Mouse (Mus musculus): ENCODE measurements around the gene Dot1l. TPM values are rescaled to one million over a fixed set of nuclear protein-coding genes. Genes with fewer than 3 reads are reported as not detected.

Gene Dot1l
- polyA plus RNA-seq, 1 experiment from 2014 or later, result 26.3 TPM

DNA sequence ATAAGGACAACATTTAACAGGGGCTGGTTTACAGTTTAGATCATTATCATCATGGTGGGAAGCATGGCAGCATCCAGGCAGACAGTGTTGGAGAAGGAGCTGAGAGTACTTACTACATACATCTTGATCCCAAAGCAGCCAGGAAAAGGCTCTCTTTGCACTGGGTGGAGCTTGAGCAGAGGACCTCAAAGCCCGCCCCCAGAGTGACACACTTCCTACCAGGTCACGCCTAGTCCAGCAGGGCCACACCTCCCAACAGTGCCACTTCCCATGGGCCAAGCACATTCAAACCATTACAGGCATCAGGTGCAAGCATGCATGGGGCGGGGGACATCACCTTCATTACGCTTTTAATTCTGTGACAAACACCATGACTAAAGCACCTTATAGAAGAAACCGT, 10.7 kb upstream of the Dot1l start:
- Histone ChIP-seq H3K9me3 (no peaks in the 10 kb centered on the region), H3K36me3 (no peaks in the 10 kb centered on the region), H3K4me3 (no peak overlapping the region), H3K4me2 (replicated peaks) (no peak overlapping the region), H3K27me3 (replicated peaks) (no peaks in the 10 kb centered on the region), H3K4me1 (peaks cover 21% of the 10 kb centered on the region), H3K9ac (no peak overlapping the region), H3K27ac (no peak overlapping the region)
- WGBS, result 35% methylated on average over 5 of the region's 5 CpGs
- no peak for ATAC-seq (ENCODE audit: low FRiP score, low read depth)

DNA sequence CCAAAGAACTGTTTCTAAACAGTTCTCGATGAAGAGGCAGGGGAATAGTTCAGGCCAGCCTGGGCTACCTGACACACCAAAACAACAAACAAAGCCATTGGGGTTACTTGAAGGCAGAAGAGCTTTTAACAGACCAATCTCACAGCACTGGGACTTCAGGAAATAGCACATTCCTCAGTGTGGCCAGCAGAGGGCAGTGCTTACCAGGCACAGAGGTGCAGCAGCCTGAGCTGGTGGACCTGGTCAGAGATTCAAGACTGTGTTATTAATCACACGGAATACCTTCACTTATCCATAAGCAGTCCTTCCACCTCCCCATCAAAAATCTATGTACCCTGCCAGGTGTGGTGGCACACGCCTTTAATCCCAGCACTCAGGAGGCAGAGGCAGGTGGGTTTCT, 7.6 kb upstream of the Dot1l start:
- no peak overlapping the region for H3K4me3 ChIP-seq
- 26% methylated on average over 3 of the region's 3 CpGs for WGBS
- ATAC-seq (ENCODE audit: low FRiP score, low read depth), result no peak

DNA sequence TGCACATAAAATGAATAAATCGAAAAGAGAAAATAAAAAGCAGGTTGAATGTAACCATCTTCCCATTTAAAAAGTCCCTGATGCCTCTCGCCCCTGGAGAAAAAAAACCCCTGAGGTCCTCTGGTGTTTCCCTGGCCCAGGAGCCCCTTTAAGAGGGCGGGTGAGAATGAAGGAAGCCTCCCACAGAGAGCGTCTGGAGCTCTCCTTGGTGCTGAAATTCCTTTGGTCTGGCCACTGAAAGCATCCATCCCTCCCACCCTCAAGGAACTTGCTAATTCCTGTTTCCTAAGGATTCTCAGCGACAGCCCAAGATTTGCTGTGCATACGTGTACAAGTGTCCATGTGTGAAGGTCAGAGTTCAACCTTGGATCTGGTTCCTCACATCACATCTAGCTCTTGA, 6.4 kb upstream of the Dot1l start:
- H3K9ac ChIP-seq, result no peak overlapping the region
- no peaks in the 10 kb centered on the region for H3K27me3 ChIP-seq (replicated peaks)
- H3K4me1 ChIP-seq, result peaks cover 11% of the 10 kb centered on the region
- H3K4me3 ChIP-seq, result no peak overlapping the region
- H3K27ac ChIP-seq, result no peak overlapping the region
- H3K36me3 ChIP-seq, result no peaks in the 10 kb centered on the region
- ATAC-seq (ENCODE audit: low FRiP score, low read depth), result no peak
- no peaks in the 10 kb centered on the region for H3K9me3 ChIP-seq
- no peak overlapping the region for H3K4me2 ChIP-seq (replicated peaks)
- WGBS, result 12% methylated on average over 6 of the region's 6 CpGs

More for the DNA sequence above, 7.6 kb upstream of the Dot1l start:
- Histone ChIP-seq H3K36me3 (no peaks in the 10 kb centered on the region), H3K9me3 (no peaks in the 10 kb centered on the region), H3K27ac (no peak overlapping the region), H3K4me2 (replicated peaks) (no peak overlapping the region), H3K27me3 (replicated peaks) (no peaks in the 10 kb centered on the region), H3K9ac (no peak overlapping the region), H3K4me1 (peaks cover 9% of the 10 kb centered on the region)

DNA sequence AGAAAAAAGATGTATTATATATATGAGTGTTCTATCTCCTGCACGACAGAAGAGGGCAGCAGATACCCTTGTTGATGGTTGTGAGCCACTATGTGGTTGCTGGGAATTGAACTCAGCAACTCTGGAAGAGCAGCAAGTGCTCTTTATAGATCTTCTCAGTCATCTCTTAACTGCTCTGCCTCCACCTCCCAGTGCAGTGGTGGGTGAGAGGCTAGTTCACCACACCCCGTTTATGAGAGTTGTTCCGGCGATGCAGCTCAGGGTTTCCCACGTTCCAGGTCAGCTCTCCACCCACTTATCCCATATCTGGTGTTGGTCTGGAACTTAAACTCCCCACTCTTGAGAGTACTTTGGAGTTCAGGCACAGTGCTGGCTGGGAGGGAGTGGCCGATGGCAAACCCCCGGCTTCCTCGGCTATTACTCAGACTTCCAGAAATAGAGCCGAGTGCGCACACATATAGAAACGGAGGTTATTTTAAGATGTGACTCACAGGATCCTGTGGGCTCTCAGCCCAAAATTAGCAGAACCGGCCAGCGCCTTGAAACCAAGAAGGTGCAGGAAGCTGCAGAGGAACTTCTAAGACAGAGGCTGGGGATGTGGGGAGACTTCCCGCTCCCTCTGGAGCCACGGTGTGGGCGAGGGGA, 3.7 kb upstream of the Dot1l start:
- Histone ChIP-seq H3K27me3 (replicated peaks) (no peaks in the 10 kb centered on the region), H3K9me3 (no peaks in the 10 kb centered on the region), H3K36me3 (no peaks in the 10 kb centered on the region), H3K4me2 (replicated peaks) (peak overlapping the region; percentile 48), H3K27ac (no peak overlapping the region), H3K4me1 (peaks cover 17% of the 10 kb centered on the region), H3K4me3 (no peak overlapping the region), H3K9ac (no peak overlapping the region)
- ATAC-seq (ENCODE audit: low FRiP score, low read depth), result no peak
- WGBS, result 15% methylated on average over 16 of the region's 16 CpGs

DNA sequence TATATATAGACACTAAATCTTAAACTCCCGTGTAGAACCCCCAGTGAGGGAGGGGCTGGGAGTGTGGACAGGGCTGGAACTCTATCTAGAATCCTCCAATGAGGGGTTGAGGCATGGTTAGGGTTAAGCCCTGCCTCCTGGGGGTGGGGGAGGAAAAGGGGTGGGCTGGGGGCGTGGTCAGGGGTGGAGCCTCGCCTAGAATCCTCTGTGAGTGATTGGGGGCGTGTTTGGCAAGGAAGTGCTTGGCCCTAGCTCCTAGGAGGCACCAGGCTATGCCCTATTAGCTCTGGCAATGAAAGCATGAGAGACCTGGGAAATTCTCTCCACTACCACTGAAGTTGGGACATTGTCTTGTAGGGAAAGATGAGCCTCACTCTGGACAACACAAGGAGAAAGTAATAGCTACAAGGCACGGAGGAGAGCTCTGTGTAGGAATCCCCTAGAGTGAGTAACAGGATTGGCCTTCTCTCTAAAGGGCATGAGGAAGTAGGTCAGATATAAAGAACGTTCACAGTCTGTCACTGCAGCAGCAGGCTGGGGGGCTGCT, 2.9 kb upstream of the Dot1l start:
- peak; percentile 46 for ATAC-seq (ENCODE audit: low FRiP score, low read depth)
- peak overlapping the region; percentile 48 for H3K4me2 ChIP-seq (replicated peaks)
- H3K4me3 ChIP-seq, result 0 out of 2 replicates have a peak overlapping the region, but pooled peaks have one; percentile 8
- no peaks in the 10 kb centered on the region for H3K27me3 ChIP-seq (replicated peaks)
- H3K36me3 ChIP-seq, result no peaks in the 10 kb centered on the region
- no peak overlapping the region for H3K9ac ChIP-seq
- 6% methylated on average over 6 of the region's 6 CpGs for WGBS
- peaks cover 26% of the 10 kb centered on the region for H3K4me1 ChIP-seq
- no peaks in the 10 kb centered on the region for H3K9me3 ChIP-seq
- H3K27ac ChIP-seq, result no peak overlapping the region

DNA sequence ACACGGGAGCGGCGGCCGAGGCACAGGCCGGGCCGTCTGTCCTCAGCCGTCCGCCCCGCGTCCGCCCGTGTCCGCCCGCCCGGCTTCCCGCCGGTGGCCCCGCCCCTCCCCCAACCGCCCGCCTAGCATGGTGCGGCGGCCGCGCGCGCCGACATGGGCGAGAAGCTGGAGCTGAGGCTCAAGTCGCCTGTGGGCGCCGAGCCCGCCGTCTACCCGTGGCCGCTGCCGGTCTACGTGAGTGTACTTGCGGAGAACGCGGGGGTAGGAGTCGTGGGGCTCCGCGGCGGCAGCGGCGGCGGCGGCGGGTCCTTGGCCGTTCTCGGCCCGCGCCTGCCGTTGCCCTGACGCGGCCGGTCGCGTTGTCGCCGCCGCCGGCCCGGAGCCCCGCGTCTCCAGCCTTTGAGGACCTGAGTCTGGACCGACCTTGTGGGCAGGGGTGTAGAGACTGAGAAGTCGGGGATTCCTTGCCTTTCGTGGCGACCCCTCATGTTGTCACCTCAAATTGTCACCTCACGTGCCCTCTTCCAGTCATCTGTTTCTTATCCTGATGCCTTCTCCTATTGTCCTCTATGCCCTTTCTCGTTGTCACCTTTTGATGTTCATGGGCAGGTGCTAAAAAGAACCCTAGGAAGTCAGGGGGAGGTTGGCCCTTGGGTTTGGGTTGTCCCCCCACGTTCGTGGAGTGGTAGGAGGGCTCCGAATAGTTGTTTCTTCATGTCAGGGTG, 447 bp downstream of the Dot1l start:
- Histone ChIP-seq H3K4me3 (peak overlapping the region; percentile 99), H3K36me3 (no peaks in the 10 kb centered on the region), H3K4me2 (replicated peaks) (peak overlapping the region; percentile 93), H3K9ac (peak overlapping the region; percentile 98), H3K4me1 (peaks cover 44% of the 10 kb centered on the region), H3K27me3 (replicated peaks) (no peaks in the 10 kb centered on the region), H3K27ac (peak overlapping the region; percentile 87), H3K9me3 (no peaks in the 10 kb centered on the region)
- no peak for ATAC-seq (ENCODE audit: low FRiP score, low read depth)
- under 1% methylated on average over 73 of the region's 75 CpGs for WGBS

DNA sequence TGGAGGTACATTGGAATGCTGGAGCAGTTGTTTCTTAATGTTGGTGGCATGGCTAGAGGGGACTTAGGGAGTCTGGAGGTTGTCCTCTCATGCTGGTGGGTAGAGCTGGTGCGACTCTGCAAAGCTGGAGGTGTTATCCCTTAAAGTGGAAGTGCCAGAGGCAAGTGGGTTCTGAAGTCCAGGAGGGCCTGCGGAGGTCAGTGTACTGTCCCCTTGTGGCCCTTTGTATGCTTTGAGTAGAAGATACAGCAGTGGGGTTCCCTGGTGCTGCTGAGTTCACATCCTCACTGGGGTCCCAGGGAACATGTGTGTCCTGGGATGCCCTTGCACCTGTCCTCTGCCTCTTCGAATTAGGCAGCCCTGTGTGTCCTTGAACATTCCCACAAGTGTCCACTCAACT, 1.1 kb downstream of the Dot1l start:
- Histone ChIP-seq H3K4me1 (peaks cover 50% of the 10 kb centered on the region), H3K4me2 (replicated peaks) (peak overlapping the region; percentile 93), H3K27me3 (replicated peaks) (no peaks in the 10 kb centered on the region), H3K9me3 (no peaks in the 10 kb centered on the region), H3K9ac (peak overlapping the region; percentile 98), H3K27ac (no peak overlapping the region), H3K4me3 (peak overlapping the region; percentile 99), H3K36me3 (no peaks in the 10 kb centered on the region)
- no peak for ATAC-seq (ENCODE audit: low FRiP score, low read depth)
- 37% methylated on average over 3 of the region's 3 CpGs for WGBS

DNA sequence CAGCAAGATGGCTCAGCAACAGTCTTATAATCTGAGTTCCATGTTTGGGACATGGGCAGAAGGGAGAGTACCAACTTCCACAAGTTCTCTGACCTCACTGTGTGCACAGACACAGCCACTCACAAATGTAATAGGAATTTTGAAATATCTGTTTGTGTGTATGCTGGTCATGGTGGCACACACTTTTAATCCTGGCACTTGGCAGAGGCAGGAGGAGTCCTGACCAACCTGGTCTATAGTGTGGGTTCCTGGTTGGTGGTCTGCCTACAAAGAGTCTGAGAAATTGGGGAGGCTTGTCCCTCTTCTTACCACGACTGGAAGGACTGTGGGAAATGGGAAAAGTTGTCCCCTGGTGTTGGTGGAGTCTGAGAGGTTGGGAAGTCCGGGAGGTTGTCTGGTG, 1.5 kb downstream of the Dot1l start:
- Histone ChIP-seq H3K27ac (no peak overlapping the region), H3K4me3 (peak overlapping the region; percentile 99), H3K9me3 (no peaks in the 10 kb centered on the region), H3K27me3 (replicated peaks) (no peaks in the 10 kb centered on the region), H3K4me1 (peaks cover 49% of the 10 kb centered on the region), H3K36me3 (no peaks in the 10 kb centered on the region), H3K4me2 (replicated peaks) (peak overlapping the region; percentile 93), H3K9ac (peak overlapping the region; percentile 98; the same call in 1 of the 2 replicates)
- WGBS, result 76% methylated on average over 2 of the region's 2 CpGs
- ATAC-seq (ENCODE audit: low FRiP score, low read depth), result no peak

DNA sequence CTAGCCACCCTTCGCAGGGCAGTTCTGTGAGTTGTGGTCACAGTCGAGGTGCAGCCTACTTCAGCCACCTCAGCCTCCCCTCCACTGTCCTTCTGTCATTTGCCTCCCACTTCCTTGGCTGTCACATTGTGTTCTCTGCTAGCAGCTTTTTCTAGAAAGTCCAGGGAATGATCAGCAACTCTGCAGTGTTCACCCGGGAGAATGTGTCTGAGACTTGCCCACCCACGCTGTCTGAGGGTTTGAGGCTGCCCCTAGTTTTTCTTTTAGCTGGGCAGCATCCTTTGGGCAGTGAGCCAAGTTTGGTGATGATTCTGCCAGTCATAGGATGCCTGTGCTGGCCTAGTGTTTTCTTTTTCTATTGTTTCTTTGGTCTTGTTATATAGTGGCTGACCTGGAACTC, 2.0 kb downstream of the Dot1l start:
- WGBS, result 76% methylated on average over 4 of the region's 4 CpGs
- H3K36me3 ChIP-seq, result no peaks in the 10 kb centered on the region

DNA sequence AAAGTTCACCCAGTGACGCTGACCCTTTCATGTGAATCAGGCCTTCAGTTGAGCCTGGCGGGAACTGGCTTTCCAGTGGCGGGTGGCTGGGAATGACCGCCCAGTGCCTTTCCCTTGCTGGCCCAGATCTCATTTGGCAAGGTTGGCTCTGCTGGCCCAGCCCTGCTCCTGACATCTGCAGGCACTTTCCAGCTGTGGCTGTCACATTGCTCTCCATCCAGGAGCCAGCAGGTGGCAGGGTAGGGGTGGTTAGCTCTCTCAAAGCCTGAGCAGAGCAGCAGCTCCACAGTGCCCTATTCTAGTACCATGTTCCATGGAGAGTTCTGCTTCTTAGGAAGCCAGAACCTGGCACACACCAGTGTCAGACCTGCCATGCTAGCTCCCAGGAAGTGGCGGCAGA, 2.7 kb downstream of the Dot1l start:
- peak overlapping the region; percentile 93; the same call in 1 of the 2 replicates for H3K4me2 ChIP-seq (replicated peaks)
- 49% methylated on average over 5 of the region's 5 CpGs for WGBS
- no peak for ATAC-seq (ENCODE audit: low FRiP score, low read depth)

More for the DNA sequence above, 2.0 kb downstream of the Dot1l start:
- Histone ChIP-seq H3K4me3 (peak overlapping the region; percentile 15), H3K9ac (0 out of 2 replicates have a peak overlapping the region, but pooled peaks have one; percentile 98), H3K4me1 (peaks cover 45% of the 10 kb centered on the region), H3K27me3 (replicated peaks) (no peaks in the 10 kb centered on the region), H3K9me3 (no peaks in the 10 kb centered on the region), H3K4me2 (replicated peaks) (peak overlapping the region; percentile 93), H3K27ac (no peak overlapping the region)
- no peak for ATAC-seq (ENCODE audit: low FRiP score, low read depth)

DNA sequence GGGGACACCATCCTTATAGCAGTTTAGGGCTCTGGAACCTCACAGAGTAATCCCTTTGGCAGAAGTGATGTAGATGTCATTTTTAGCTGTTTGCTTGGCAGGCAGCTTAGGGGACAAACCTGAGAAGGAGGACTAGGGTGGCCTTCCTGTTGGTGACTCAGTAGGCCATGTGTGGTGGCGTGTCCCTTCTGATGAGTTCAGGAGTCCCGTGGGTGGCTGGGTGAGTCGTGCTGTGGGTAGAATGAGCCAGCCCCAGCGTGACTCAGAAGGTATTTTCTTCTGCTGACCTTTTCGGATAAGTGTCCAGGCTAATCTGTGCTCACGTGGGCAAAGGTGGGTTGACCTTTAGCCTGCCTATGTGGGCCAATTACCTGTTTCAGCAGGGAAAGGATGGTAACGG, 3.6 kb downstream of the Dot1l start:
- no peaks in the 10 kb centered on the region for H3K36me3 ChIP-seq
- H3K27ac ChIP-seq, result no peak overlapping the region
- ATAC-seq (ENCODE audit: low FRiP score, low read depth), result no peak
- peaks cover 38% of the 10 kb centered on the region for H3K4me1 ChIP-seq
- 93% methylated on average over 7 of the region's 7 CpGs for WGBS
- H3K9ac ChIP-seq, result peak overlapping the region; percentile 44; the same call in 1 of the 2 replicates
- no peaks in the 10 kb centered on the region for H3K27me3 ChIP-seq (replicated peaks)
- no peaks in the 10 kb centered on the region for H3K9me3 ChIP-seq
- H3K4me2 ChIP-seq (replicated peaks), result no peak overlapping the region
- H3K4me3 ChIP-seq, result no peak overlapping the region

More for the DNA sequence above, 2.7 kb downstream of the Dot1l start:
- H3K36me3 ChIP-seq, result no peaks in the 10 kb centered on the region
- H3K4me1 ChIP-seq, result peaks cover 38% of the 10 kb centered on the region
- no peaks in the 10 kb centered on the region for H3K9me3 ChIP-seq
- peak overlapping the region; percentile 44; the same call in 1 of the 2 replicates for H3K9ac ChIP-seq
- H3K27ac ChIP-seq, result no peak overlapping the region
- H3K4me3 ChIP-seq, result no peak overlapping the region
- H3K27me3 ChIP-seq (replicated peaks), result no peaks in the 10 kb centered on the region

Data from neural tube, embryonic 12.5 days (tissue).